Mouse (Mus musculus): ENCODE measurements around the gene Pkd1l1.

DNA sequence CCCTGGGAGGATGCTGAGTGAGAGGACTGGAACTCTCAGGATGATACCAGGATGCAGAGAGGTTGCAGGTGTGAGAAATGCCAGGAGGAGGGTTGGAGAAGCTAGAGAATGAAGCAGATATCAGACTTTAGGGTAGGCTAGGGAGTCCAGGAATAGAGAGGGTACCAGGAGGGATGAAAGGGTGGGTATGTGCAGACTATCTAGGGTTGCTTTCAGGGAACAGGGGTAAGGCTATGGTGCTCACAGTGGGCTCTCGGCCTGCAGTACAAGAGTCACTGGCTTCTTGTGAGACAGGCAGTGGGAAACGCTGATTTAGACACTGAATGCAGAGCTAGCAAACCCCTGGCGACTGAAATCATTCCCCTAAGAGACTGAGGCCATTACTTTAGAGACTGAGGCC lies at the start of gene Pkd1l1:
- no peak for TF ChIP-seq CTCF (conservative IDR thresholded peaks at IDR 0.05 in 1 of 2, IDR thresholded peaks at IDR 0.05 in 1 of 2; ENCODE audit: low read depth in 2 of 2, low read length in 2 of 2)
- no peak for TF ChIP-seq POLR2A (IDR thresholded peaks at IDR 0.05; ENCODE audit: low read depth, low read length)
- TF ChIP-seq CHD2 (IDR thresholded peaks at IDR 0.05; ENCODE audit: low read length): no peak

All from CH12.LX (cell line).